Mouse (Mus musculus) neural tube, postnatal 0 days (tissue): ENCODE measurements around the gene Apoh. TPM values are rescaled to one million over a fixed set of nuclear protein-coding genes. Genes with fewer than 3 reads are reported as not detected.

Experiments
- polyA plus RNA-seq: library from polyadenylated mRNA; unstranded; fragments of >200 nt; fragmentation: Nextera tagmentation; extraction: Ambion mirVana; gene quantifications from 2 replicates; pipeline ENCODE4 v1.2.1, GENCODE M21; 2015

Apoh gene
- 0.72 and 1.1 TPM in 2 replicates for polyA plus RNA-seq

GRCm38 (mm10) chr11:108342781-108343768, at the start of gene Apoh:
TSS of gene Apoh (plus strand) at chr11:108343354.

GRCm38 (mm10) chr11:108343789-108344462, 772 bp downstream of the Apoh start, which contains the start of gene Prkca:
TSS of gene Prkca (minus strand) at chr11:108343928.

GRCm38 (mm10) chr11:108424889-108425591, 81.9 kb downstream of the Apoh start, which contains the start of gene Cep112:
TSS of gene Cep112 (plus strand) at chr11:108425192.

Other genes with a start within 250 kb of the Apoh start
- 9.5 and 10.3 TPM in 2 replicates for gene Prkca, start 574 bp downstream of the Apoh start, polyA plus RNA-seq
- gene Cep112, start 81.8 kb downstream of the Apoh start, polyA plus RNA-seq = 6.1 and 6.6 TPM in 2 replicates